Mouse (Mus musculus): ENCODE results near the gene Rbm12. TPM values are rescaled to one million over a fixed set of nuclear protein-coding genes. Genes with fewer than 3 reads are reported as not detected.

Rbm12 gene
- polyA plus RNA-seq (2012; rRNA removed): 4.1 and 4.6 TPM in 2 replicates

DNA sequence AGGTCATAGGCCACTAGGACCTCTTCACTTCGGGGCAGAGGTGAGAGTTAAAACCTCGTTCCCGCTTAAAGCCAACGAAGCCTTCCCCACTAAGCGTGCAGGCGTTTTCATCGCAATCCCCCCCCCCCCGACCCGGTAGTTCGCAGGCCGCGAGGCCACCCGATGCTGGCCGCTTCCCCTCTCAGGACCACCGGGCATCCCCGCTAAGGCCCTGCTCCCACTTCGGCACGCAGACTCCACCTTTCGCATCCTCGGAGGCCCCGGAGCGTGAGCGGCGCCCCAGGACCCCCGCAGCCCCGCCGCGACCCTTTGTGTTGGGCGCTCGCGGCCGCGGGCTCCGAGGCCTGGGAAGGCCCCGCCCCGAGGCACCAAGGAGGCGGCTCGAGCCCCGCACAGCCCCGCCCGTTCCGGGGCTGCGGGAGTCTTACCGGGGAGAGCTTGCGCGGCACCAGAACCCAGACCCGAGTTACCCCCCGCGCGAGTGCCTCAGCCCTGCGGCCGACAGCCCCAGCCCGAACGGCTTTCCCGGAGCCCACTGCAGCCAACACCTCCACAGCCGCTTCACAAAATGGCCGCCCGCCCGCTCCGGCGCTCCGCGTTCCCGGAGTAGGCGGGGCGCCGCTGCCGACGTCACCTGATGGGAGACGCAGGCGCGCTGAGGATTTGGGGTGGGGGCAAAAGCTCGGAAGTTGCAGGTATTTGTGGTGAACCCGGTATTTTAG is at the start of gene Rbm12, which contains the start of gene Cpne1:
TSS of gene Rbm12 (minus strand) at position 621 of the 722 bp plus-strand sequence.
TSS of gene Cpne1 (minus strand) at position 608 of the 722 bp plus-strand sequence.

DNA sequence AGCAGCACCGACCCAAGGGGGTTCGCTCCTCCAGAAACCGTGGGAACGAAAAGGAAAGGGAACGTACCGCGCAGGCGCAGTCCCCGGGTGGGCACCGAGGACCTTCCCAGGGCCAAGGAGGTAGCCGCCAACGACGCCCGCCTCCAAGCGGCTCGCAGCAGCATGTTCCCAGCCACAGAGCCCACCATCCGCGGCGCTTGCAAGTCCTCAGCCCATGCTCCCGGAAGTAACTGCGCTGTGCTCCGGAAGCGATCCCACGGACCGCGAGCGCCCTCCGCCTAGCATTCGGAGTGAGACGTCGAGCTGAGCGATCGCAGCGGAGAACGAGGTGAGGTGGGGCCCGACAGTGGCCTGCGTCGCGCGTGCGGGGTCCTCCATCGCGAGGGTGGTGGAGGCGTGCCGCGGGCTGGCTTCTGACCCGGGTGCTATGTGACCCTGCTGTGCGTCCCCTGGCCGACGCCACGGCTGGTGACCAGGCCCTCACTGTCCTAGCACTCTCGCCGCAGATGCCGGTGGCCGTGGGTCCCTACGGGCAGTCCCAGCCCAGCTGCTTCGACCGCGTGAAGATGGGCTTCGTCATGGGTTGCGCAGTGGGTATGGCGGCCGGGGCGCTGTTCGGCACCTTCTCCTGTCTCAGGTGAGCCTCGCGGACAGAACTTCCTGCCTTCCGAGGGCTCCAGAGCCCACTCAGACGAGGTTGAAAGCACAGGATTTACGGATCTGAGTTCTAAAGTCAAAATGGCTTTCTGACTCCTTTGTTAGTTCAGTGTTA is 32.4 kb upstream of the Rbm12 start, which contains the start of the genes Romo1 and Nfs1:
TSS of gene Romo1 (plus strand) at position 87 of the 772 bp plus-strand sequence.
TSS of gene Nfs1 (minus strand) at position 234 of the 772 bp plus-strand sequence.

DNA sequence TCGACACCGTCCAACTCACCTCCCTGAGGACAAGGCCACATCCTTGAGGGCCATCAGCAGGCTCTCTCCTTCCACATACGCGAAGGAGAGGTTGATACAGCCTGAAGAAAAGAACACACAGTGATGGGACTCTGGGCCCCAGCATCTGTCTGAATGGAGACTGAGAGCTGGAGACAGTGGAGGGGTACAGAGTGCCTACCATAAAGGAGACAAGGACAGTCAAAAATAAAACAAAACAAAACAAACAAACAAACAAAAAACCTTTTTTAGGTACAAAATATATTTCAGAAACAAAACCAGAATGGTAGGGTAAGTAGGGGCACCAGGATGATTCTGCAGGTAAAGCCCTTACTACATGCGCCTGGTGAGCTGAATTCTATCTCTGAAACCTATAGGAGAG is 15.2 kb upstream of the Rbm12 start, which contains the start of gene Gm28036:
TSS of gene Gm28036 (minus strand) at position 101 of the 400 bp plus-strand sequence.

GRCm38 (mm10) chr2:156065099-156066041 is 46.4 kb downstream of the Rbm12 start, which contains the start of gene Spag4:
Gene Spag4 (plus strand): TSS chr2:156065175.

GRCm38 (mm10) chr2:156052816-156053215 is 59.0 kb downstream of the Rbm12 start, which contains the start of gene Fer1l4:
Gene Fer1l4 (minus strand): TSS chr2:156052947.

Other genes starting within 250 kb of the Rbm12 start
- gene Uqcc1, start 181.7 kb downstream of the Rbm12 start, polyA plus RNA-seq (2012; rRNA removed): 17.9 and 20.4 TPM in 2 replicates
- gene Gm15557, start 171.2 kb downstream of the Rbm12 start, polyA plus RNA-seq (2012; rRNA removed): not detected in 2 replicates
- 0.01 TPM in 2 replicates for gene Gdf5, start 166.6 kb downstream of the Rbm12 start, polyA plus RNA-seq (2012; rRNA removed)
- 9.0 and 9.3 TPM in 2 replicates for gene Cep250, start 155.5 kb downstream of the Rbm12 start, polyA plus RNA-seq (2012; rRNA removed)
- 1.4 and 1.9 TPM in 2 replicates for gene 6430550D23Rik, start 104.0 kb downstream of the Rbm12 start, polyA plus RNA-seq (2012; rRNA removed)
- gene Ergic3, start 103.9 kb downstream of the Rbm12 start, polyA plus RNA-seq (2012; rRNA removed): 69.8 and 77.6 TPM in 2 replicates
- gene Fer1l4, start 59.0 kb downstream of the Rbm12 start, polyA plus RNA-seq (2012; rRNA removed): not detected in 2 replicates
- gene Spag4, start 46.8 kb downstream of the Rbm12 start, polyA plus RNA-seq (2012; rRNA removed): 0.75 and 0.81 TPM in 2 replicates
- gene Cpne1, start within 50 bp of the Rbm12 start, polyA plus RNA-seq (2012; rRNA removed): 16.3 and 19.6 TPM in 2 replicates
- gene Gm28036, start 15.1 kb upstream of the Rbm12 start, polyA plus RNA-seq (2012; rRNA removed): 1.3 and 2.6 TPM in 2 replicates
- 166 and 172 TPM in 2 replicates for gene Romo1, start 32.1 kb upstream of the Rbm12 start, polyA plus RNA-seq (2012; rRNA removed)
- gene Nfs1, start 32.2 kb upstream of the Rbm12 start, polyA plus RNA-seq (2012; rRNA removed): 37.9 and 44.2 TPM in 2 replicates
- gene Rbm39, start 68.3 kb upstream of the Rbm12 start, polyA plus RNA-seq (2012; rRNA removed): 70.7 and 87.4 TPM in 2 replicates
- 2.6 and 3.0 TPM in 2 replicates for gene Phf20, start 84.5 kb upstream of the Rbm12 start, polyA plus RNA-seq (2012; rRNA removed)
- 0.42 and 0.46 TPM in 2 replicates for gene Cnbd2, start 200.3 kb upstream of the Rbm12 start, polyA plus RNA-seq (2012; rRNA removed)
- gene Scand1, start 200.7 kb upstream of the Rbm12 start, polyA plus RNA-seq (2012; rRNA removed): 28.7 and 35.3 TPM in 2 replicates